Mouse (Mus musculus) forebrain, embryonic 16.5 days (tissue): ENCODE results near the gene Lce1m. TPM values are rescaled to one million over a fixed set of nuclear protein-coding genes. Genes with fewer than 3 reads are reported as not detected.

ENCODE experiments used
- ATAC-seq: fragments of 200-750 bp; cut with Nextera tagmentation; 2 replicates; pipeline ENCODE4 v1.8.0; 2017; ENCODE audit warnings: mild to moderate bottlenecking, moderate library complexity
- H3K27ac ChIP-seq: fragments of 300-500 bp; sonication (generic); 2 replicates; pipeline ENCODE4 v1.5.1; 2014; ENCODE audit warnings: low read length, control low read depth
- H3K27me3 ChIP-seq: fragments of 300-500 bp; sonication (generic); replicated peaks from 2 replicates; pipeline ENCODE4 v1.6.1; 2014; ENCODE audit warnings: low read length; ENCODE audit not compliant: control insufficient read depth, insufficient read depth
- H3K36me3 ChIP-seq: fragments of 300-500 bp; sonication (generic); 2 replicates; pipeline ENCODE4 v1.6.1; 2014; ENCODE audit not compliant: control insufficient read depth, insufficient read depth
- H3K4me1 ChIP-seq: fragments of 300-500 bp; sonication (generic); replicated peaks from 2 replicates; pipeline ENCODE4 v1.6.1; 2014; ENCODE audit warnings: low read length; ENCODE audit not compliant: control insufficient read depth, insufficient read depth
- H3K4me2 ChIP-seq: fragments of 300-500 bp; sonication (generic); 2 replicates; pipeline ENCODE4 v1.6.1; 2014; ENCODE audit warnings: mild to moderate bottlenecking, low read length, control low read depth
- H3K4me3 ChIP-seq: fragments of 300-500 bp; sonication (generic); replicated peaks from 2 replicates; pipeline ENCODE4 v1.5.1; 2014; ENCODE audit warnings: mild to moderate bottlenecking, low read length, control low read depth
- H3K9ac ChIP-seq: fragments of 300-500 bp; sonication (generic); replicated peaks from 2 replicates; pipeline ENCODE4 v1.6.1; 2014; ENCODE audit warnings: low read depth, low read length, control low read depth
- H3K9me3 ChIP-seq: fragments of 300-500 bp; sonication (generic); 2 replicates; pipeline ENCODE4 v1.6.1; 2016; ENCODE audit warnings: low read length; ENCODE audit not compliant: control insufficient read depth
- WGBS: fragments of 180-500 bp; shearing (Covaris S2); extraction: QIAGEN DNeasy Blood & Tissue Kit; methylation state at CpG from one replicate; pipeline ENCODE4 v1.1.7; 2014; 5-methylcytosine and 5-hydroxymethylcytosine counted together
- polyA plus RNA-seq: library from polyadenylated mRNA; unstranded; fragments of >200 nt; fragmentation: Nextera tagmentation; extraction: Ambion mirVana; gene quantifications from 2 replicates; pipeline ENCODE4 v1.2.1, GENCODE M21; 2015

Gene Lce1m
- polyA plus RNA-seq, 1 experiment from 2014 or later, result not detected

- no peak overlapping the region for H3K27ac ChIP-seq
- H3K27me3 ChIP-seq, result no peaks in the 10 kb centered on the region
- WGBS, result 14% methylated on average over 5 of the region's 5 CpGs
- H3K36me3 ChIP-seq, result no peaks in the 10 kb centered on the region
- no peaks in the 10 kb centered on the region for H3K9me3 ChIP-seq
- no peaks in the 10 kb centered on the region for H3K4me1 ChIP-seq
- H3K4me2 ChIP-seq, result peak overlapping the region; percentile 56
- peak; percentile 32; the same call in 1 of the 2 replicates for ATAC-seq
- H3K9ac ChIP-seq, result peak overlapping the region; percentile 49; the same call in 1 of the 2 replicates
- peak overlapping the region; percentile 45 for H3K4me3 ChIP-seq
Observed at GRCm38 (mm10) chr3:93014871-93015270, 4.0 kb downstream of the Lce1m start.

- H3K9me3 ChIP-seq, result no peaks in the 10 kb centered on the region
- ATAC-seq, result peak; percentile 94
- no peaks in the 10 kb centered on the region for H3K4me1 ChIP-seq
- H3K36me3 ChIP-seq, result no peaks in the 10 kb centered on the region
- H3K27me3 ChIP-seq, result no peaks in the 10 kb centered on the region
- no peak overlapping the region for H3K27ac ChIP-seq
- peak overlapping the region; percentile 45 for H3K4me3 ChIP-seq
- peak overlapping the region; percentile 49 for H3K9ac ChIP-seq
- 4% methylated on average over 19 of the region's 24 CpGs for WGBS
- H3K4me2 ChIP-seq, result peak overlapping the region; percentile 56
Observed at GRCm38 (mm10) chr3:93014378-93014801, 4.5 kb downstream of the Lce1m start.

GRCm38 (mm10) chr3:93002843-93003242, 16.0 kb downstream of the Lce1m start:
- Histone ChIP-seq H3K9ac (no peak overlapping the region), H3K4me3 (no peak overlapping the region), H3K27ac (no peak overlapping the region), H3K36me3 (no peaks in the 10 kb centered on the region), H3K4me2 (no peak overlapping the region), H3K9me3 (no peaks in the 10 kb centered on the region), H3K27me3 (no peaks in the 10 kb centered on the region), H3K4me1 (no peaks in the 10 kb centered on the region)
- 29% methylated on average over 4 of the region's 4 CpGs for WGBS
- ATAC-seq, result peak; percentile 70

- 91% methylated on average over 3 of the region's 3 CpGs for WGBS
- no peak for ATAC-seq
- Histone ChIP-seq H3K4me1 (no peaks in the 10 kb centered on the region), H3K4me3 (no peak overlapping the region), H3K27me3 (no peaks in the 10 kb centered on the region), H3K9me3 (no peaks in the 10 kb centered on the region), H3K36me3 (no peaks in the 10 kb centered on the region), H3K9ac (no peak overlapping the region), H3K27ac (no peak overlapping the region), H3K4me2 (no peak overlapping the region)
Observed at GRCm38 (mm10) chr3:93000621-93001020, 18.2 kb downstream of the Lce1m start.

- Histone ChIP-seq H3K4me2 (no peak overlapping the region), H3K9me3 (no peaks in the 10 kb centered on the region), H3K36me3 (no peaks in the 10 kb centered on the region), H3K9ac (no peak overlapping the region), H3K4me1 (no peaks in the 10 kb centered on the region), H3K27me3 (no peaks in the 10 kb centered on the region), H3K4me3 (no peak overlapping the region), H3K27ac (no peak overlapping the region)
- ATAC-seq, result peak; percentile 95
- WGBS, result 3% methylated on average over 7 of the region's 7 CpGs
Observed at GRCm38 (mm10) chr3:92998691-92999090, 20.2 kb downstream of the Lce1m start.

- Histone ChIP-seq H3K9ac (no peak within 1 kb of the TSS), H3K27ac (no peak within 1 kb of the TSS), H3K4me1 (no peaks in the 10 kb centered on the region), H3K27me3 (no peaks in the 10 kb centered on the region), H3K36me3 (no peaks in the 10 kb centered on the region), H3K4me2 (no peak within 1 kb of the TSS), H3K9me3 (no peaks in the 10 kb centered on the region), H3K4me3 (no peak within 1 kb of the TSS)
- ATAC-seq, result no peak
Observed at GRCm38 (mm10) chr3:92991926-92992325, 26.9 kb downstream of the Lce1m start, which contains the start of gene Lce3f. TSS of gene Lce3f (plus strand) at chr3:92992226.

GRCm38 (mm10) chr3:92978484-92978883, 40.4 kb downstream of the Lce1m start:
- Histone ChIP-seq H3K4me1 (no peaks in the 10 kb centered on the region), H3K36me3 (no peaks in the 10 kb centered on the region), H3K4me2 (no peak overlapping the region), H3K27me3 (no peaks in the 10 kb centered on the region), H3K4me3 (no peak overlapping the region), H3K9ac (no peak overlapping the region), H3K27ac (no peak overlapping the region), H3K9me3 (no peaks in the 10 kb centered on the region)
- ATAC-seq, result no peak
- 76% methylated on average over 2 of the region's 2 CpGs for WGBS

Other genes with a start within 250 kb of the Lce1m start
- gene Lce1i, start 240.2 kb downstream of the Lce1m start, polyA plus RNA-seq, result not detected in 2 replicates
- gene Lce1j, start 228.5 kb downstream of the Lce1m start, polyA plus RNA-seq, result not detected in 2 replicates
- gene Lce1k, start 211.2 kb downstream of the Lce1m start, polyA plus RNA-seq, result not detected in 2 replicates
- gene Kprp, start 191.8 kb downstream of the Lce1m start, polyA plus RNA-seq, result not detected in 2 replicates
- not detected in 2 replicates for gene Lce1l, start 167.8 kb downstream of the Lce1m start, polyA plus RNA-seq
- not detected in 2 replicates for gene 2310050C09Rik, start 148.8 kb downstream of the Lce1m start, polyA plus RNA-seq
- not detected in 2 replicates for gene Lce3a, start 92.8 kb downstream of the Lce1m start, polyA plus RNA-seq
- gene Lce3b, start 86.1 kb downstream of the Lce1m start, polyA plus RNA-seq, result not detected in 2 replicates
- not detected in 2 replicates for gene Lce3c, start 74.6 kb downstream of the Lce1m start, polyA plus RNA-seq
- gene Lce3d, start 61.7 kb downstream of the Lce1m start, polyA plus RNA-seq, result not detected in 2 replicates
- not detected in 2 replicates for gene Lce3e, start 52.0 kb downstream of the Lce1m start, polyA plus RNA-seq
- not detected in 2 replicates for gene Lce3f, start 26.8 kb downstream of the Lce1m start, polyA plus RNA-seq
- not detected in 2 replicates for gene Crct1, start 3.4 kb downstream of the Lce1m start, polyA plus RNA-seq
- not detected in 2 replicates for gene Gm4858, start 49.8 kb upstream of the Lce1m start, polyA plus RNA-seq
- not detected in 2 replicates for gene Crnn, start 125.7 kb upstream of the Lce1m start, polyA plus RNA-seq
- gene Flg2, start 178.2 kb upstream of the Lce1m start, polyA plus RNA-seq, result not detected in 2 replicates